Mouse (Mus musculus) lung, postnatal 0 days (tissue): ENCODE results near the gene Pde4d.

Source experiments
- CTCF ChIP-seq: IDR thresholded peaks from 2 replicates; pipeline ENCODE4 v1.5.1; 2016; ENCODE audit warnings: antibody characterized with exemption, mild to moderate bottlenecking
- EP300 ChIP-seq: IDR thresholded peaks from 2 replicates; pipeline ENCODE4 v1.6.1; 2016; ENCODE audit warnings: antibody characterized with exemption, mild to moderate bottlenecking, control low read depth

GRCm38 (mm10) chr13:109212788-109213473 lies 763.2 kb downstream of the Pde4d start:
- TF ChIP-seq CTCF (peak; percentile 65), EP300 (no peak)
